Mouse (Mus musculus) cortical plate, adult 2 months (tissue): Measurements from ENCODE around the gene Srprb. TPM values are rescaled to one million over a fixed set of nuclear protein-coding genes. Genes with fewer than 3 reads are reported as not detected.

Experiments
- H3K27ac ChIP-seq: fragments of 200-500 bp; 2 replicates; pipeline ENCODE4 v1.5.1; 2012; ENCODE audit warnings: low read length, control low read depth, inconsistent platforms; ENCODE audit not compliant: insufficient read depth
- H3K4me1 ChIP-seq: fragments of 200-500 bp; 2 replicates; pipeline ENCODE4 v1.6.1; 2011; ENCODE audit warnings: low read length; ENCODE audit not compliant: control insufficient read depth, insufficient read depth
- H3K4me3 ChIP-seq: fragments of 200-500 bp; 2 replicates; pipeline ENCODE4 v1.5.1; 2011; ENCODE audit warnings: mild to moderate bottlenecking, low read length, control low read depth; ENCODE audit not compliant: insufficient read depth
- CTCF ChIP-seq: fragments of 200-500 bp; IDR thresholded peaks from 2 replicates; pipeline ENCODE4 v1.5.1; 2011; ENCODE audit warnings: mild to moderate bottlenecking, control low read depth, low read length; ENCODE audit not compliant: insufficient read depth; ENCODE audit errors: extremely low read depth
- POLR2A ChIP-seq: fragments of 200-500 bp; IDR thresholded peaks from 2 replicates; pipeline ENCODE4 v1.6.1; 2011; ENCODE audit warnings: mild to moderate bottlenecking, low read length, control low read depth; ENCODE audit not compliant: insufficient read depth; ENCODE audit errors: extremely low read depth
- polyA plus RNA-seq: library from polyadenylated mRNA; depleted of rRNA; stranded (reverse); fragments of >200 nt; gene quantifications from 2 replicates; pipeline ENCODE4 v1.2.3, GENCODE M21; 2012

The Srprb gene
- polyA plus RNA-seq, 1 experiment = 35.3 TPM

- Histone ChIP-seq H3K4me1 (no peaks in the 10 kb centered on the region), H3K27ac (no peak overlapping the region)
- TF ChIP-seq CTCF (no peak), POLR2A (no peak)
Observed at GRCm38 (mm10) chr9:103214281-103214680, 12.3 kb upstream of the Srprb start.

DNA sequence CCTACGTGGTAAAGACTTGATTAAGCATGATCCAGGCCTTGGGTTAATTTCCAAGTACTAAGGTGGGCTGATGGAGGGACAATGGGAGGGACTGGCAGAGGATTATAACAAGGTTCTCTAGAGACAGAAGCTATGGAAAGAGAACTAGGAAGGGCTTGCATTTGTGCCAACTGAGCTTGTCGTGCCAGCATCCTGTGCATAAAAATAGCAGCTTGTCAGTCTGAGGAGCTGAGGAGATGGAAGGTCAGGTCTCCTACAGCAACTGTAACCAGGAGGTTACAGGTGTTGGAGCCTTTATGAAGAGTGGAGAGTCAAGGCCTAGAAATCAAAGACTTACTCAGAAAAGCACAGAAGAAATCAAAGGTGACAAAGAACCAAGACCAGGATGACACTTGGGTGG lies 11.7 kb upstream of the Srprb start:
- TF ChIP-seq POLR2A (no peak), CTCF (no peak)
- Histone ChIP-seq H3K4me3 (no peak overlapping the region), H3K27ac (no peak overlapping the region), H3K4me1 (no peaks in the 10 kb centered on the region)

More at GRCm38 (mm10) chr9:103214281-103214680, 12.3 kb upstream of the Srprb start:
- no peak overlapping the region for H3K4me3 ChIP-seq

DNA sequence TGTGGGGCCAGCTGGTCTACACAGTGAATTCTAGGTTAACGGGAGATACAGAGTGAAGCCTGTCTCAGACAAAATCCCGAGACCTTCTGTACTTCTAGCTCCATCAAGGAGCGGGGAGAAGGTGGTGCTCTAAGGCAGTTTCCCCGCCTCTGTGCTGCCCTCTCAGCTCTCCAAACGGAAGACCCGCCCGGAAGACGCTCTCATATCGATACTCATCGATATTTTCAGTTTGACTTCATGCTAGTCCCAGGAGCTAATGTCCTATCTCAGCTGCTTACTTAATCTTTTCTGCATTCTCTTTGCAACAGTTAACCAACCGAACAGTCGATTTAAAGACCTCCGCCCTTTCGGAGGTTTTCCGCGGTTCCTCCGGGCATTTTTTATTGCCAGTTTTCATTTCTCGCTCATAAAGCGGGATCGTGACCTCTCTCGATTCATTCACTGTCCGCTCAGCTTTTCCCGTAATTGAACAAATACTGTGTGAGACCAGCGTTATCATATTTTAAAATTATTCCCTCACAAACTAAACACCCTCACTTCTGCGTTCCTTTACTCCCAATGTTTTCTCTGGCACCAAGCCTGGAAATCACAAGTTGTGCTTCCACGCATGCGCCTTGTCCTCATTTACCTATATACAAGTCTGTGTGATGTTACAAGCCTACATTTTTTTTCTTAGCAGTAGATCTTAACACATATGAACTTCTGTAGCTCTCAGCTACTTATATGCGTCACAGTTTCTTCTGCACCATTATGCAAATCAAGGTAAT lies 10.9 kb upstream of the Srprb start:
- Histone ChIP-seq H3K4me1 (no peaks in the 10 kb centered on the region), H3K4me3 (no peak overlapping the region)
- no peak for TF ChIP-seq POLR2A
- TF ChIP-seq CTCF = no peak

DNA sequence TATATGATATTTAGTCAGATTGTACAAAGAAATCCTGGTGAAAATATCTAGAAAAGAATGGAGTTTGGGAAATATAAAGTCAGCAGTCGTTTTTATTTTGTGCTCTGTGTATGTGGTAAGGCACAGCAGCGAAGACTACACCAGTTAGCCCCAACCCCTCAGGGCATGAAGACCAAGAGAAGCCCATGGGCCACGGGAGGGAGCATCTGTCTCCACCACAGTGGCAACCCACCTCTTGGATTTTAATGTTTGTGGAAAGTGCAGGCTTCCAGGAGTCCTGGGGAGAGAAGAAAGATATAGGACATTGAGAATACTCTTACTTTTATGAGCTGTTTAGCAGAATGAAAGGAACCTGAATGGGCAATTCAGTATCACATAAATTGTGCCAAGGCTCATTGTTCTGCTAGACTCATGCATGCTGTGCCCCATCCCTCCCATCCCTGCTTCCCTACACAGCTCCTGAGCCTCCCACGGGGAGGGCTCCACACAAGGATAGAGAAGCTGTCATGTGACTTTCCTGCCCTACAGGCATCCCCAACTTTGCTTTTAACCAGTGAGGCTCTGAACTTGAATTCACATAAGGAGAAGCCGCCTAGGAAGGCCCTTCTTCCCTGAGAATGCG lies 7.0 kb upstream of the Srprb start:
- TF ChIP-seq CTCF = no peak
- TF ChIP-seq POLR2A = no peak
- Histone ChIP-seq H3K4me1 (no peaks in the 10 kb centered on the region), H3K27ac (no peak overlapping the region), H3K4me3 (no peak overlapping the region)

More for the DNA sequence above, 10.9 kb upstream of the Srprb start:
- no peak overlapping the region for H3K27ac ChIP-seq

DNA sequence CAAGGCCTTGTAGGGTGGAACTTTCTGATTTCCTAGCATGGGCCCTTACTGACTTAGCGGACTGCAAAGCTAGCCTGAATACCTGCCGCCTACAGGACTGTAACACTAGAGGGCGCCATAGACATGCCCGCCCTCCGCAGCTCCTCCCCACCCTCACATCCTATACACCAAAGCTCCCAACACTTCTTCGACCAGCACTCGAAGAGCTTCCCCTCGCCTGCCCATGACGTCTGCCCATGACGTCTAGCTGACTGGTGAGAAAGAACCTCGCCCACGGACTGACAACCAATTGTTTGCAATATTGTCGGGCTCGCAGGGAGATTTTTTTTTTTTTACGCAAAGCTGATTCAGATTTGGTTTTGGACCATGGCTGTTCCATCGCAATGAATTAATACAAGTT lies 5.9 kb upstream of the Srprb start:
- Histone ChIP-seq H3K4me1 (no peaks in the 10 kb centered on the region), H3K27ac (no peak overlapping the region), H3K4me3 (peak overlapping the region; percentile 17)
- TF ChIP-seq POLR2A (no peak), CTCF (peak; percentile 81)

- TF ChIP-seq POLR2A = no peak
- no peak overlapping the region for H3K27ac ChIP-seq
Observed at GRCm38 (mm10) chr9:103205786-103206185, 3.8 kb upstream of the Srprb start.

DNA sequence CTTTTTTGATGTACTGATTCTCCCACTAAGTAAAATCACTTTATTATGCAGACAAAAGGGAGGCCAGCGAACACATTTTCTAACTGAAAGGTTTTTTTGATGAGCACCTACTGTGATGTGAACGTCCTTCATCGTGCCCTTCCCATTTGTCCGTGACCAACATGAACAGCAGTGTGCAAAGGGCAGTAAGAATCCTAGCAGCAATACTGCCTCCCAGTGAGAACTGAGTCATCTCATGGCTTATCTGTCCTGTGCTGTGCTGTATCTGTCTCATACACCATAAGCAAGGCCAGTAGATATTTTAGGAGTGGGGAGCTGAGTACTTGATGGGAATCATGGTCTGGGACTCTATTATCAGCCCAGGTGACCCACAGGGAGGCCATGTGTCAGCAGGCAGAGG lies 13.5 kb downstream of the Srprb start:
- Histone ChIP-seq H3K4me1 (no peaks in the 10 kb centered on the region), H3K27ac (no peak overlapping the region)
- TF ChIP-seq CTCF (no peak), POLR2A (no peak)

More at GRCm38 (mm10) chr9:103205786-103206185, 3.8 kb upstream of the Srprb start:
- no peak overlapping the region for H3K4me3 ChIP-seq
- H3K4me1 ChIP-seq = peaks cover 2% of the 10 kb centered on the region; the same call in 1 of the 2 replicates

DNA sequence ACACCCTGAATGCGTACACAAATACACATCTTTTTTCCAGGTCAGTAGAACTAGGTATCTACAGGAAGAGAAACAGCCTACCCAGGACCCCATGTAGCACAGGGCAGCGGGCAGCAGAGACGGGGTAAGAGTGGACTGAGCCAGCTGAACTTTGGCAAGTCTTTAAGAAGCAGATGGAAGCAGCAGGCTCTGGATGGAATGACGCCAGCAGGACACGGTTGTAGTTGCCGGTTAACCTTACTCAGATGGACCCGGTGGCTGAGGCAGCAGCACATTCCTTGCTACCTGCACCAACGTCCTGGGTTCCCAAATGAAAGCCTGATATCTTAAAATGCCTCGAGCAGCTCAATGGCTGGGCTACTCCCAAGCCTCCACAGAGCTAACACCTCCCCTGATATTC lies 15.2 kb downstream of the Srprb start:
- Histone ChIP-seq H3K4me1 (no peaks in the 10 kb centered on the region), H3K27ac (no peak overlapping the region), H3K4me3 (no peak overlapping the region)
- TF ChIP-seq POLR2A (no peak), CTCF (no peak)

More for the DNA sequence above, 13.5 kb downstream of the Srprb start:
- no peak overlapping the region for H3K4me3 ChIP-seq

DNA sequence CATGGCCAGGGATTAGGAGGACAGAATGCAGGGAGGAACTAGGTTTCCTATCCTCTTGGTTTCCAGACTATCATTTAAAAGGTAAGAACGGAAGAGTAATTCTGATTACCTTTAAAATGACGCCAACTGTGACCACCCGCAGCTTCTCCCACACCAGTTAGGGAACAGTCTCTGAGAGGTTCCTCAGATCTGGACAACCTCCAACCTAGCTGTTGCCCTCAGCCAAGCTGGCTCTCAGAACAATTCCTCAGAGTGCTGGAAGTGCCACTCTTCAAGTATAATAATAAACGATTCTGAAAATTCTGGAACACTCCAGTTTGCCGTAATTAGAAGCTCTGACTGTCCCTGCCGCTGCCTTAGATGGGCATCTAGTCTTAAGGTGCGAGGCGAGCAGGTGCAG lies 16.0 kb downstream of the Srprb start:
- no peak overlapping the region for H3K27ac ChIP-seq
- TF ChIP-seq CTCF (no peak), POLR2A (no peak)
- no peak overlapping the region for H3K4me3 ChIP-seq
- H3K4me1 ChIP-seq = no peaks in the 10 kb centered on the region

GRCm38 (mm10) chr9:103184855-103185254 lies 17.1 kb downstream of the Srprb start:
- TF ChIP-seq CTCF = no peak
- no peak for TF ChIP-seq POLR2A
- H3K27ac ChIP-seq = no peak overlapping the region
- no peak overlapping the region for H3K4me3 ChIP-seq
- H3K4me1 ChIP-seq = peaks cover 5% of the 10 kb centered on the region
